Mouse (Mus musculus): ENCODE data around the gene Lama2. TPM values are rescaled to one million over a fixed set of nuclear protein-coding genes. Genes with fewer than 3 reads are reported as not detected.
"Not testable (repeated sequence)": the region's sequence is repeated elsewhere in the genome, so short reads cannot be mapped to it uniquely, and the experiment has no call there.

The Lama2 gene
- polyA plus RNA-seq, 1 experiment from 2014 or later = 14.0 TPM

GRCm38 (mm10) chr10:26936056-26936455, 683.5 kb downstream of the Lama2 start:
- not testable (repeated sequence) for H3K27me3 ChIP-seq; H3K9ac ChIP-seq; H3K4me3 ChIP-seq (replicated peaks); H3K4me2 ChIP-seq; H3K27ac ChIP-seq; ATAC-seq (replicated peaks; ENCODE audit: low FRiP score); H3K9me3 ChIP-seq (replicated peaks); H3K4me1 ChIP-seq; H3K36me3 ChIP-seq
- 89% methylated on average over 6 of the region's 6 CpGs for WGBS

All from kidney, embryonic 15.5 days (tissue).